Mouse (Mus musculus): ENCODE measurements around the gene Ttll4.

DNA sequence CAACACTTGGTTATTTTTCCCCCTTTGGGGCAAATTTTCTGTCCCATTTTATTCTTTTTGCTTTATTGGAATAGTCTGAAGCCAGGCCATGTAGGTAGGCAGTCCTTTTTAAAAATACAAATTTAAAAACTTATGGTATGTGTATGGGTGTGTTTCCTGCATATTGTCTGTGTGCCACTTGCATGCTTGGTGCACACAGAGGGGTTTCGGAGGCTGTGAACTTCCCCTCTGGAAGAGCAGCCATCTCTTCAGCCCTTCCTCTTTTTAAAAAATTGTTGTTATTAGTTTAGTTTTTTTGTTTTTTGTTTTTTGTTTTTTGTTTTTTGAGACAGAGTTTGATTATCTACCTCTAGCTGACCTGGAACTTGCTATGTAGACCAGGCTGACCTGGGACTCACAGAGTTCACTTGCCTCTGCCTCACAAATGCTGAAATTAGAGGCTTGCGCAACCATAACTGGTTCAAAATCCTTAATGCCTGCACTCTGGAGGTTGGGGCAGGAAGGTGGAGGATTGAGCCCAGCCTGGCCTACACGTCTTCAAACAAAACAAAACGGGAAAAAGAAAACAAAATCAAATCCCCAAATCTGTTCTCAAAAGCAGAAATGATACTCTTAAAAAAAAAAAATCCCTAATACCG, 51.0 kb downstream of the Ttll4 start:
- no peak for TF ChIP-seq CTCF (IDR thresholded peaks at IDR 0.05; ENCODE audit: low read depth)
- no peak for TF ChIP-seq EP300 (IDR thresholded peaks at IDR 0.05; ENCODE audit: low read depth)

Data from liver, embryonic 14.5 days (tissue).